Comparison of ENCODE assay signal across 24 mouse cellular contexts in genomic region chr19:44042121-44042520, GRCm38 (mm10). TPM values are rescaled to one million over a fixed set of nuclear protein-coding genes. Genes with fewer than 3 reads are reported as not detected.
"Had no signal": no experiment of that assay in that cellular context is flagged by ENCODE, and none has a peak within 500 bp of the region (broad histone marks: within the 10 kb centered on the region; RNA-seq: fewer than 3 reads in every experiment).

No protein-coding gene starts in this region.

- H3K4me3 ChIP-seq: layer of hippocampus, adult 2 months; limb, embryonic 10.5 days; limb, embryonic 13.5 days; midbrain, embryonic 10.5 days; midbrain, embryonic 13.5 days; myocyte; neural tube, embryonic 13.5 days; stomach, embryonic 15.5 days had no signal

- H3K4me1 ChIP-seq: limb, embryonic 10.5 days; limb, embryonic 13.5 days; midbrain, embryonic 13.5 days; neural tube, embryonic 13.5 days; stomach, embryonic 15.5 days had no signal

- H3K27me3 ChIP-seq: limb, embryonic 13.5 days; midbrain, embryonic 13.5 days; neural tube, embryonic 13.5 days; stomach, embryonic 15.5 days had no signal

- H3K27ac ChIP-seq: kidney, postnatal 0 days; layer of hippocampus, adult 2 months; limb, embryonic 10.5 days; limb, embryonic 13.5 days; liver, embryonic 14.5 days; macrophage; midbrain, embryonic 10.5 days; midbrain, embryonic 13.5 days; neural tube, embryonic 13.5 days; stomach, embryonic 15.5 days had no signal

- DNase-seq: kidney, postnatal 25 days; layer of hippocampus, adult 9-11 months; right cerebral cortex, postnatal 14 days; right cerebral cortex, postnatal 4 days; spleen, adult 18-20 months; thymus, postnatal 25 days had no signal

- H3K9ac ChIP-seq: limb, embryonic 13.5 days; liver, embryonic 14.5 days; liver, postnatal 0 days; lung, embryonic 14.5 days; midbrain, embryonic 13.5 days; neural tube, embryonic 13.5 days; stomach, embryonic 15.5 days had no signal

RNA-seq across cellular contexts. Expression of gene Cyp2c23, which starts 13.1 kb away (rescaled TPM):
- total RNA-seq: layer of hippocampus, adult 2 months; layer of hippocampus, postnatal 25 days; megakaryocyte, adult 5-6 weeks; monocyte, adult 5-6 weeks; neutrophil, adult 5-6 weeks had no signal
- polyA plus RNA-seq: limb, embryonic 10.5 days; midbrain, embryonic 10.5 days; midbrain, embryonic 16.5 days; neural tube, embryonic 13.5 days had no signal

RNA-seq across cellular contexts. Expression of gene Cpn1, which starts 55.8 kb away (rescaled TPM):
- total RNA-seq: monocyte, adult 5-6 weeks; neutrophil, adult 5-6 weeks had no signal
- polyA plus RNA-seq: limb, embryonic 10.5 days; macrophage; myocyte had no signal
